25 mouse cellular contexts compared by ENCODE assay signal in genomic region chr6:38866761-38867160, GRCm38 (mm10). TPM values are rescaled to one million over a fixed set of nuclear protein-coding genes. Genes with fewer than 3 reads are reported as not detected.
DNase-seq lines count a peak whose midpoint lies in the region; ATAC-seq and TF ChIP-seq lines count a peak whose summit lies in the region.
"Had no signal": no experiment of that assay in that cellular context is flagged by ENCODE, and none has a peak within 500 bp of the region (broad histone marks: within the 10 kb centered on the region; RNA-seq: fewer than 3 reads in every experiment).

No protein-coding gene starts in this region.

- no peak overlapping the region for H3K4me3 ChIP-seq in kidney, embryonic 16.5 days (ENCODE audit: low read length)
- H3K4me3 ChIP-seq in megakaryocyte, embryonic 14.5 days (replicated peaks): peak overlapping the region; percentile 4
- H3K4me3 ChIP-seq in small intestine, adult 2 months (ENCODE audit: low read depth, low read length): no peak overlapping the region
- H3K4me3 ChIP-seq: embryonic facial prominence, embryonic 10.5 days; embryonic facial prominence, embryonic 15.5 days; forebrain, embryonic 12.5 days; heart, adult 2 months; limb, embryonic 13.5 days; midbrain, embryonic 12.5 days; neural tube, embryonic 13.5 days had no signal

- H3K4me2 ChIP-seq in kidney, embryonic 16.5 days (replicated peaks; ENCODE audit: low read depth, low read length): no peak overlapping the region
- H3K4me2 ChIP-seq: embryonic facial prominence, embryonic 15.5 days; forebrain, embryonic 12.5 days; limb, embryonic 13.5 days; lung, embryonic 14.5 days; midbrain, embryonic 12.5 days; neural tube, embryonic 13.5 days had no signal

- no peaks in the 10 kb centered on the region for H3K27me3 ChIP-seq in kidney, embryonic 16.5 days (ENCODE audit: insufficient read depth, low read length)
- H3K27me3 ChIP-seq in megakaryocyte, embryonic 14.5 days (replicated peaks): no peaks in the 10 kb centered on the region
- H3K27me3 ChIP-seq in small intestine, adult 2 months (ENCODE audit: control insufficient read depth, insufficient read depth, low read length): no peaks in the 10 kb centered on the region
- H3K27me3 ChIP-seq: embryonic facial prominence, embryonic 15.5 days; forebrain, embryonic 12.5 days; limb, embryonic 13.5 days; midbrain, embryonic 12.5 days; neural tube, embryonic 13.5 days had no signal

- peak; percentile 79 for DNase-seq in heart, adult 11 months
- no peak for DNase-seq in heart, postnatal 4 days
- DNase-seq in kidney, adult 11 months: no peak
- DNase-seq in frontal cortex, postnatal 36 days (ENCODE audit: low spot score in 2 of 2): no peak
- DNase-seq: adrenal gland, adult 8-10 months; cerebellum, adult 2 months; forebrain, postnatal 0 days; heart, adult 2 months; heart, postnatal 14 days; lung, embryonic 14.5 days; lung, postnatal 14 days; right cerebral cortex, postnatal 14 days; thymus, postnatal 14 days had no signal

- TF ChIP-seq POLR2A in small intestine, adult 2 months (IDR thresholded peaks at IDR 0.05; ENCODE audit: low read depth, low read length): no peak

- no peak overlapping the region for H3K9ac ChIP-seq in kidney, embryonic 16.5 days (replicated peaks; ENCODE audit: low read length)
- H3K9ac ChIP-seq: embryonic facial prominence, embryonic 15.5 days; forebrain, embryonic 12.5 days; forebrain, postnatal 0 days; limb, embryonic 13.5 days; lung, embryonic 14.5 days; midbrain, embryonic 12.5 days; neural tube, embryonic 13.5 days had no signal

- WGBS in kidney, embryonic 16.5 days: 57% methylated on average over 2 of the region's 2 CpGs
- 49% methylated on average over 2 of the region's 2 CpGs for WGBS in small intestine, adult 2 months

- TF ChIP-seq CTCF in small intestine, adult 2 months (IDR thresholded peaks at IDR 0.05; ENCODE audit: extremely low read depth, insufficient read length, insufficient replicate concordance, low read depth, low read length): no peak

- no peaks in the 10 kb centered on the region for H3K36me3 ChIP-seq in kidney, embryonic 16.5 days (ENCODE audit: insufficient read depth, low read length)
- peaks cover 59% of the 10 kb centered on the region for H3K36me3 ChIP-seq in megakaryocyte, embryonic 14.5 days (replicated peaks; ENCODE audit: low read length)
- H3K36me3 ChIP-seq in small intestine, adult 2 months (ENCODE audit: control insufficient read depth, insufficient read depth, low read length): no peaks in the 10 kb centered on the region
- H3K36me3 ChIP-seq: embryonic facial prominence, embryonic 15.5 days; forebrain, embryonic 12.5 days had no signal

- ATAC-seq in kidney, embryonic 16.5 days (ENCODE audit: low FRiP score, low TSS enrichment): no peak
- ATAC-seq in megakaryocyte, adult 5-6 weeks (ENCODE audit: poor library complexity, severe bottlenecking): no peak
- ATAC-seq: forebrain, postnatal 0 days; hindbrain, embryonic 16.5 days had no signal

- H3K9me3 ChIP-seq in kidney, embryonic 16.5 days (ENCODE audit: low read length): no peaks in the 10 kb centered on the region
- H3K9me3 ChIP-seq in megakaryocyte, embryonic 14.5 days: no peaks in the 10 kb centered on the region
- H3K9me3 ChIP-seq: embryonic facial prominence, embryonic 10.5 days; embryonic facial prominence, embryonic 15.5 days; forebrain, embryonic 12.5 days; G1E; limb, embryonic 13.5 days; midbrain, embryonic 12.5 days; neural tube, embryonic 13.5 days had no signal

- H3K4me1 ChIP-seq in kidney, embryonic 16.5 days (ENCODE audit: insufficient read depth, low read length): peaks cover 51% of the 10 kb centered on the region
- peaks cover 78% of the 10 kb centered on the region for H3K4me1 ChIP-seq in megakaryocyte, embryonic 14.5 days
- peaks cover 35% of the 10 kb centered on the region; the same call in 1 of the 2 replicates for H3K4me1 ChIP-seq in small intestine, adult 2 months (ENCODE audit: control insufficient read depth, insufficient read depth, insufficient read length, low read length)

- peak overlapping the region; percentile 40; the same call in 1 of the 2 replicates for H3K27ac ChIP-seq in kidney, embryonic 16.5 days (ENCODE audit: low read length)
- peak overlapping the region; percentile 13; the same call in 1 of the 2 replicates for H3K27ac ChIP-seq in small intestine, adult 2 months (ENCODE audit: insufficient read depth, low read depth, low read length)
- H3K27ac ChIP-seq: embryonic facial prominence, embryonic 10.5 days; embryonic facial prominence, embryonic 15.5 days; heart, adult 2 months; limb, embryonic 13.5 days; midbrain, embryonic 12.5 days; neural tube, embryonic 13.5 days had no signal

RNA-seq across cellular contexts. Expression of gene Tbxas1, which starts 8.4 kb away (rescaled TPM):
- total RNA-seq in heart, postnatal 4 days (2021): 1 to 10 TPM in 1 of 2 experiments, under 1 TPM in 1; 0.72 to 1.2 TPM
- polyA plus RNA-seq in kidney, embryonic 16.5 days (2015; fragmentation: Nextera tagmentation; extraction: Ambion mirVana): 8.4 and 9.2 TPM in 2 replicates
- polyA plus RNA-seq in megakaryocyte, embryonic 14.5 days (2012; ENCODE audit: insufficient read depth, low replicate concordance): 165 and 265 TPM in 2 replicates
- 22.3 and 25.1 TPM in 2 replicates for total RNA-seq in megakaryocyte, adult 5-6 weeks (2015)
- total RNA-seq in megakaryocyte, adult 5-6 weeks (2017): 33.0 and 43.3 TPM in 2 replicates
- 1.7 and 1.8 TPM in 2 replicates for polyA plus RNA-seq in small intestine, adult 2 months (2012; rRNA removed)

RNA-seq across cellular contexts. Expression of gene Hipk2, which starts 9.2 kb away (rescaled TPM):
- total RNA-seq in heart, postnatal 4 days (2021): 10 to 100 TPM; 73.4 to 75.5 TPM
- polyA plus RNA-seq in kidney, embryonic 16.5 days (2015; fragmentation: Nextera tagmentation; extraction: Ambion mirVana): 28.0 and 32.8 TPM in 2 replicates
- 102 and 296 TPM in 2 replicates for polyA plus RNA-seq in megakaryocyte, embryonic 14.5 days (2012; ENCODE audit: insufficient read depth, low replicate concordance)
- total RNA-seq in megakaryocyte, adult 5-6 weeks (2015): 54.5 and 60.9 TPM in 2 replicates
- total RNA-seq in megakaryocyte, adult 5-6 weeks (2017): 9.5 and 21.8 TPM in 2 replicates
- polyA plus RNA-seq in small intestine, adult 2 months (2012; rRNA removed): 28.7 and 74.7 TPM in 2 replicates

Comparison
In these comparisons a context has a peak if more than half of its experiments do, and no peak if none do; other contexts are left out.
1. RNA of gene Tbxas1, which starts 8.4 kb away (polyA plus RNA-seq): 165 to 265 TPM in megakaryocyte, embryonic 14.5 days; 8.4 to 9.2 TPM in kidney, embryonic 16.5 days and 1.7 to 1.8 TPM in small intestine, adult 2 months; every median in the first group is over 10 times any median in the second.